Mouse (Mus musculus) layer of hippocampus, postnatal 36 days (tissue): ENCODE results near the gene Cacna1a. TPM values are rescaled to one million over a fixed set of nuclear protein-coding genes. Genes with fewer than 3 reads are reported as not detected.

Experiments used
- DNase-seq, 2 experiments: peaks; one replicate each; pipeline ENCODE4 v3.0.0; 2022
- total RNA-seq, 2 experiments: library from RNA; stranded (reverse); gene quantifications; 2 replicates each; pipeline ENCODE4 v1.2.3; 2021

Gene Cacna1a
- total RNA-seq, 2 experiments from 2014 or later, result 191 to 224 TPM

GRCm38 (mm10) chr8:84542481-84542880 is 154.2 kb downstream of the Cacna1a start:
- DNase-seq, result no peak

- no peak for DNase-seq
Observed at GRCm38 (mm10) chr8:84545522-84545921, 157.3 kb downstream of the Cacna1a start.

- DNase-seq, result no peak
Observed at GRCm38 (mm10) chr8:84552457-84552856, 164.2 kb downstream of the Cacna1a start.

- no peak for DNase-seq
Observed at GRCm38 (mm10) chr8:84553106-84553505, 164.9 kb downstream of the Cacna1a start.

GRCm38 (mm10) chr8:84553617-84554016 is 165.4 kb downstream of the Cacna1a start:
- no peak for DNase-seq

- peak; percentile 71 to 78 for DNase-seq
Observed at GRCm38 (mm10) chr8:84554301-84555027, 166.2 kb downstream of the Cacna1a start.

GRCm38 (mm10) chr8:84555269-84555668 is 167.0 kb downstream of the Cacna1a start:
- DNase-seq, result no peak

GRCm38 (mm10) chr8:84557936-84558335 is 169.7 kb downstream of the Cacna1a start:
- DNase-seq, result no peak

GRCm38 (mm10) chr8:84559121-84559604 is 170.9 kb downstream of the Cacna1a start:
- no peak for DNase-seq

- no peak for DNase-seq
Observed at GRCm38 (mm10) chr8:84561698-84562097, 173.5 kb downstream of the Cacna1a start.

GRCm38 (mm10) chr8:84564042-84564441 is 175.8 kb downstream of the Cacna1a start:
- no peak for DNase-seq

- no peak for DNase-seq
Observed at GRCm38 (mm10) chr8:84565577-84566360, 177.5 kb downstream of the Cacna1a start.

GRCm38 (mm10) chr8:84566816-84567413 is 178.7 kb downstream of the Cacna1a start:
- no peak for DNase-seq

GRCm38 (mm10) chr8:84567541-84567940 is 179.3 kb downstream of the Cacna1a start:
- DNase-seq, result no peak

- no peak for DNase-seq
Observed at GRCm38 (mm10) chr8:84568737-84569136, 180.5 kb downstream of the Cacna1a start.

- no peak for DNase-seq
Observed at GRCm38 (mm10) chr8:84569921-84570673, 181.9 kb downstream of the Cacna1a start.

GRCm38 (mm10) chr8:84577432-84577831 is 189.2 kb downstream of the Cacna1a start:
- DNase-seq, result no peak

- DNase-seq, result no peak
Observed at GRCm38 (mm10) chr8:84579595-84579994, 191.4 kb downstream of the Cacna1a start.

- no peak for DNase-seq
Observed at GRCm38 (mm10) chr8:84585311-84585710, 197.1 kb downstream of the Cacna1a start.

GRCm38 (mm10) chr8:84586221-84586620 is 198.0 kb downstream of the Cacna1a start:
- no peak for DNase-seq

- DNase-seq, result no peak
Observed at GRCm38 (mm10) chr8:84588498-84588897, 200.3 kb downstream of the Cacna1a start.

GRCm38 (mm10) chr8:84592015-84592662 is 203.9 kb downstream of the Cacna1a start:
- peak; percentile 77 to 83 for DNase-seq
